Mouse (Mus musculus) myocyte (in vitro differentiated cells): ENCODE results near the gene Cyp3a57. TPM values are rescaled to one million over a fixed set of nuclear protein-coding genes. Genes with fewer than 3 reads are reported as not detected.
"Not testable (repeated sequence)": the region's sequence is repeated elsewhere in the genome, so short reads cannot be mapped to it uniquely, and the experiment has no call there.

ENCODE experiments used
- H3K27me3 ChIP-seq: one replicate; pipeline ENCODE4 v1.6.1; 2011; ENCODE audit not compliant: control insufficient read depth, insufficient read depth, insufficient read length
- H3K36me3 ChIP-seq: one replicate; pipeline ENCODE4 v1.6.1; 2011; ENCODE audit not compliant: control insufficient read depth, insufficient read depth
- H3K4me2 ChIP-seq: one replicate; pipeline ENCODE4 v1.6.1; 2011; ENCODE audit warnings: low read depth, control low read depth
- H3K4me3 ChIP-seq: one replicate; pipeline ENCODE4 v1.5.1; 2011; ENCODE audit warnings: mild to moderate bottlenecking, control low read depth, moderate library complexity
- H3K79me2 ChIP-seq: one replicate; pipeline ENCODE4 v1.6.1; 2011; ENCODE audit not compliant: control insufficient read depth, insufficient read depth
- H3ac ChIP-seq: one replicate; pipeline ENCODE4 v1.6.1; 2011; ENCODE audit not compliant: control insufficient read depth, insufficient read length
- CEBPB ChIP-seq: IDR thresholded peaks from 2 replicates; pipeline ENCODE4 v1.6.1; 2011; ENCODE audit warnings: mild to moderate bottlenecking, moderate library complexity; ENCODE audit not compliant: poor library complexity, insufficient read depth, severe bottlenecking
- E2F4 ChIP-seq: IDR thresholded peaks from one replicate; pipeline ENCODE4 v1.6.1; 2011; ENCODE audit warnings: mild to moderate bottlenecking, control low read depth, moderate library complexity; ENCODE audit not compliant: insufficient read depth
- MAX ChIP-seq: IDR thresholded peaks from one replicate; pipeline ENCODE4 v1.6.1; 2011; ENCODE audit warnings: low read depth, mild to moderate bottlenecking, control low read depth
- MYOD1 ChIP-seq, 3 experiments: IDR thresholded peaks; one replicate each; pipeline ENCODE4 v1.6.1; 2011; ENCODE audit warnings: control low read depth in 2 of 3, low read depth in 2 of 3, mild to moderate bottlenecking in 2 of 3, moderate library complexity in 1 of 3; ENCODE audit not compliant: insufficient read length in 2 of 3, control insufficient read depth in 1 of 3
- MYOG ChIP-seq, 3 experiments: IDR thresholded peaks; one replicate each; pipeline ENCODE4 v1.6.1; 2011; ENCODE audit warnings: control low read depth in 2 of 3, low read depth in 2 of 3, mild to moderate bottlenecking in 2 of 3; ENCODE audit not compliant: insufficient read length in 2 of 3, control insufficient read depth in 1 of 3, insufficient read depth in 1 of 3
- POLR2A ChIP-seq: IDR thresholded peaks from one replicate; pipeline ENCODE4 v1.6.1; 2011; ENCODE audit warnings: low read depth, mild to moderate bottlenecking, control low read depth, moderate library complexity; ENCODE audit not compliant: insufficient read length
- POLR2AphosphoS2 ChIP-seq: IDR thresholded peaks from one replicate; pipeline ENCODE4 v1.6.1; 2011; ENCODE audit warnings: low read depth, control low read depth; ENCODE audit not compliant: insufficient read length
- REST ChIP-seq: IDR thresholded peaks from one replicate; pipeline ENCODE4 v1.6.1; 2011; ENCODE audit warnings: mild to moderate bottlenecking, control low read depth, moderate library complexity; ENCODE audit not compliant: insufficient read depth, insufficient read length
- SRF ChIP-seq: IDR thresholded peaks from one replicate; pipeline ENCODE4 v1.6.1; 2011; ENCODE audit warnings: low read depth; ENCODE audit not compliant: control insufficient read depth, insufficient read length
- TCF12 ChIP-seq: IDR thresholded peaks from one replicate; pipeline ENCODE4 v1.6.1; 2011; ENCODE audit warnings: mild to moderate bottlenecking, control low read depth; ENCODE audit not compliant: poor library complexity, insufficient read depth, severe bottlenecking
- TCF3 ChIP-seq: IDR thresholded peaks from one replicate; pipeline ENCODE4 v1.6.1; 2011; ENCODE audit warnings: low read depth, control low read depth; ENCODE audit not compliant: insufficient read length
- USF1 ChIP-seq: IDR thresholded peaks from one replicate; pipeline ENCODE4 v1.6.1; 2011; ENCODE audit warnings: low read depth, mild to moderate bottlenecking, control low read depth, moderate library complexity
- polyA plus RNA-seq: library from polyadenylated mRNA; unstranded; fragments of >200 nt; fragmentation: generic; extraction: Trizol; gene quantifications from one replicate; pipeline ENCODE4 v1.2.1, GENCODE M21; 2012; ENCODE audit warnings: missing spikeins

Gene Cyp3a57
- polyA plus RNA-seq, 1 experiment = not detected

GRCm38 (mm10) chr5:145313845-145314244 is 31.2 kb upstream of the Cyp3a57 start:
- Histone ChIP-seq H3K4me2 (no peak overlapping the region), H3K4me3 (no peak overlapping the region), H3K36me3 (no peaks in the 10 kb centered on the region), H3ac (no peak overlapping the region), H3K79me2 (no peaks in the 10 kb centered on the region), H3K27me3 (no peaks in the 10 kb centered on the region)
- TF ChIP-seq TCF3 (no peak), CEBPB (no peak), POLR2AphosphoS2 (no peak), REST (no peak), E2F4 (no peak), POLR2A (no peak), MYOG (IDR thresholded peaks at IDR 0.05; ENCODE audit: control insufficient read depth in 1 of 3, insufficient read depth in 1 of 3, insufficient read length in 2 of 3, low read depth in 2 of 3) (no peak), MYOD1 (IDR thresholded peaks at IDR 0.05; ENCODE audit: control insufficient read depth in 1 of 3, insufficient read length in 2 of 3, low read depth in 2 of 3) (no peak), SRF (no peak), MAX (no peak), USF1 (no peak), TCF12 (no peak)

- H3K4me2 ChIP-seq = no peak overlapping the region
- no peaks in the 10 kb centered on the region for H3K27me3 ChIP-seq
- no peaks in the 10 kb centered on the region for H3K36me3 ChIP-seq
- no peak overlapping the region for H3K4me3 ChIP-seq
- no peak overlapping the region for H3ac ChIP-seq
- no peak for TF ChIP-seq POLR2A
- TF ChIP-seq REST = no peak
- no peak for TF ChIP-seq SRF
- TF ChIP-seq MAX = no peak
- no peak for TF ChIP-seq POLR2AphosphoS2
- no peak for TF ChIP-seq TCF12
- no peak for TF ChIP-seq MYOG (IDR thresholded peaks at IDR 0.05; ENCODE audit: control insufficient read depth in 1 of 3, insufficient read depth in 1 of 3, insufficient read length in 2 of 3, low read depth in 2 of 3)
- TF ChIP-seq CEBPB = no peak
- TF ChIP-seq USF1 = no peak
- TF ChIP-seq TCF3 = no peak
- no peak for TF ChIP-seq MYOD1 (IDR thresholded peaks at IDR 0.05; ENCODE audit: control insufficient read depth in 1 of 3, insufficient read length in 2 of 3, low read depth in 2 of 3)
- TF ChIP-seq E2F4 = no peak
- no peaks in the 10 kb centered on the region for H3K79me2 ChIP-seq
These were observed 27.9 kb upstream of the Cyp3a57 start for GRCm38 (mm10) chr5:145317141-145317540.

- not testable (repeated sequence) for H3ac ChIP-seq, H3K79me2 ChIP-seq, H3K4me2 ChIP-seq, H3K4me3 ChIP-seq, H3K27me3 ChIP-seq, H3K36me3 ChIP-seq
These were observed 6.3 kb upstream of the Cyp3a57 start for GRCm38 (mm10) chr5:145338756-145339155.

- H3ac ChIP-seq = no peak overlapping the region
- no peaks in the 10 kb centered on the region for H3K27me3 ChIP-seq
- TF ChIP-seq E2F4 = no peak
- no peak for TF ChIP-seq CEBPB
- TF ChIP-seq POLR2A = no peak
- no peak for TF ChIP-seq MAX
- TF ChIP-seq TCF3 = no peak
- no peak for TF ChIP-seq TCF12
- no peak for TF ChIP-seq POLR2AphosphoS2
- TF ChIP-seq REST = no peak
- TF ChIP-seq USF1 = no peak
- no peak for TF ChIP-seq SRF
- no peak for TF ChIP-seq MYOD1 (IDR thresholded peaks at IDR 0.05; ENCODE audit: control insufficient read depth in 1 of 3, insufficient read length in 2 of 3, low read depth in 2 of 3)
- no peak for TF ChIP-seq MYOG (IDR thresholded peaks at IDR 0.05; ENCODE audit: control insufficient read depth in 1 of 3, insufficient read depth in 1 of 3, insufficient read length in 2 of 3, low read depth in 2 of 3)
- no peaks in the 10 kb centered on the region for H3K79me2 ChIP-seq
- H3K4me3 ChIP-seq = no peak overlapping the region
- no peaks in the 10 kb centered on the region for H3K36me3 ChIP-seq
- H3K4me2 ChIP-seq = no peak overlapping the region
These were observed 4.6 kb downstream of the Cyp3a57 start for GRCm38 (mm10) chr5:145349697-145350096.

- TF ChIP-seq MAX = no peak
- Histone ChIP-seq H3ac (no peak overlapping the region), H3K4me2 (no peak overlapping the region)
These were observed 8.0 kb downstream of the Cyp3a57 start for GRCm38 (mm10) chr5:145353081-145353480.

GRCm38 (mm10) chr5:145415416-145415815 is 70.3 kb downstream of the Cyp3a57 start:
- H3K36me3 ChIP-seq, H3ac ChIP-seq, H3K27me3 ChIP-seq, H3K79me2 ChIP-seq: not testable (repeated sequence)
- peak overlapping the region; percentile 37 for H3K4me3 ChIP-seq
- peak overlapping the region; percentile 67 for H3K4me2 ChIP-seq

More at GRCm38 (mm10) chr5:145353081-145353480, 8.0 kb downstream of the Cyp3a57 start:
- Histone ChIP-seq H3K27me3 (no peaks in the 10 kb centered on the region), H3K4me3 (no peak overlapping the region), H3K79me2 (no peaks in the 10 kb centered on the region), H3K36me3 (no peaks in the 10 kb centered on the region)
